Mouse (Mus musculus): ENCODE results near the gene Slc38a2.

Gene Slc38a2

DNA sequence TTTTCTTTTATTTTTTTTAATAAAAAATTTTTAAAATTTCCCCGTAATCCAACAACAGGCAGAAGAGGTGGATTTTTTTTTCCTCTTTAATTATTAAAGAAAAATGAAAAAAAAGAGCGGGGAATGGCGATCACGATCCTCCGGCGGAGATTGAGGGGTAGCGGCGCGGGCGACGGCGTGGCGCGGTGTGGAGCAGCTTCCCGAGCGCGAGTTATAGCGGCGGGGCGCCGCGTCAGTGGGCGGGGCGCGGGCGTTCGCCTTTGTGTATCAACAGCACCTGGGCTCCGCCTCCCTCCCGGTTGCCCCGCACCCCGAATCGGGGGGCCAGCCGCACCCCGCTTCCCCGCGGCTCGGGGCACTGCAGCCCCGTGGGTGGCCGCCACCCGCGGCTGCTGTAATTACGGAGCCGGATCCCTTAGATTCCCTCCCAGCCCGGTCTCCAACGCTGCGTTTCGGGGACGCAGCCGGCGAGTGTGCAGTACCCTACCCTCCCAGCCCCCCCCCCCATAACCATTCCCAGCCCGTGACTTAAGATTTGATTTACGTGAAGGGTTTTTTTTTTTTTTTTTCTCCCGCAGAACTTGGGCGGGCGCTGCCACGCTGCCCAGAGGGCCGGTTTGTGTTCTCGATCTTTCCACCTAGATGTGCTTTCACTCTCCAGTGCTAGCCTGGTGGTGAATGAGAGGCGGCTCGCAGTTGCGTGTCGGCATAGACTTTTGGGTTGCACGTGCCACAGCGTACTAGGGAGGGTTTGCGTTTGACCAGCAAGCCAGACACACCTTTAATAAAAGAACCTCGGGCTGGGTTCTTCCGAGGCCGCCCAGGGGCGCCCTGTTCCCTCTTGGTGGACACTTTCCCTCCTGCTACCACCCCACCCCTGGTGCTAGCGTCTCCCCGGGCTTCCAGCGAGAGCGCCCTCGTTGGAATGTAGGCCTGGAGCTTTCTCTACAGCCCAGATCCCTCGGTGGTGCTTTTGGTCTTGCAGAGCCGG is at the start of gene Slc38a2:
Gene Slc38a2, minus strand, starts transcription at position 210 of the 991 bp plus-strand sequence.
- DNase-seq, result peak; percentile 94

GRCm38 (mm10) chr15:96749101-96749500 is 49.6 kb upstream of the Slc38a2 start:
- DNase-seq, result no peak

GRCm38 (mm10) chr15:96747551-96747950 is 48.0 kb upstream of the Slc38a2 start:
- DNase-seq, result no peak

DNA sequence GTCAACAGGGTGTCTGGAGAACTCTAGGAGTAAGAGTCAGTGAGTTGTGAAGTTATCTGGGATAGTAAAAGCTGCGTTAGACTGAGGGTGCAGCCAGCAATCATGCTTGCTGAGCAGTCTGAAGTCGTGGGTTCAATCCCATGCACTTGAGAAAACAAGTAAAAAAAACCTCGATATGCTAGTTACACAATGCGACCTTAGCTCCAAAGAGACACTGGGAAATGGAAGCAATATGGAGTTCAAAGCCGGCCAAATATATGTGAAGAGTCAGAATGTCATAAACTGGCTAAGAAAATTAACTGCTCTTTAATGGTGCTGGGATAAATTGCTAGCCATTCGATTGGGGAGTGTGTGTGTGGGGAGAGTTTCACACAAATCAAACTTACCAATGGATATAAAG is 47.5 kb upstream of the Slc38a2 start:
- no peak for DNase-seq

GRCm38 (mm10) chr15:96745299-96745698 is 45.8 kb upstream of the Slc38a2 start:
- DNase-seq, result no peak

GRCm38 (mm10) chr15:96744882-96745296 is 45.4 kb upstream of the Slc38a2 start:
- no peak for DNase-seq

GRCm38 (mm10) chr15:96744153-96744881 is 44.8 kb upstream of the Slc38a2 start:
- no peak for DNase-seq

DNA sequence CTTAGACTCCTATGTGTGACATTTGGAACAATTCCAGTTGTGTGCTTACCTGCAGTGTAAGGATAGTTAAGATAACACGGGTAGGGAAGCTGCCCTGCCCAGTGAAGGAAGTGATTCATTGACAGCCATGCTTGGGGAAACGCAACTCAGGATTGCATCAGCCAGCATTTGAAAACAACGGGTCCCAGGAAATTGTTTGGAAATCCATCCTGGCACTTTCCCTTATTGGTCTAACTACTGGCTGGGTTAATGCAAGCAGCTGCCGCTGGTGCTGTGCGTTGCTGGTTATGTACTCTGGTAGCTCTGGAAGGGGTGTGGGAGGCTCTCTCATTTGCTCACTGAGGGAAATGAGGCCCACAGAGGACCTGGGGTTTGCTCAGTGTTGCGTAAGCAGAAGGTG is 43.7 kb upstream of the Slc38a2 start:
- no peak for DNase-seq

GRCm38 (mm10) chr15:96742591-96743241 is 43.2 kb upstream of the Slc38a2 start:
- DNase-seq, result no peak

DNA sequence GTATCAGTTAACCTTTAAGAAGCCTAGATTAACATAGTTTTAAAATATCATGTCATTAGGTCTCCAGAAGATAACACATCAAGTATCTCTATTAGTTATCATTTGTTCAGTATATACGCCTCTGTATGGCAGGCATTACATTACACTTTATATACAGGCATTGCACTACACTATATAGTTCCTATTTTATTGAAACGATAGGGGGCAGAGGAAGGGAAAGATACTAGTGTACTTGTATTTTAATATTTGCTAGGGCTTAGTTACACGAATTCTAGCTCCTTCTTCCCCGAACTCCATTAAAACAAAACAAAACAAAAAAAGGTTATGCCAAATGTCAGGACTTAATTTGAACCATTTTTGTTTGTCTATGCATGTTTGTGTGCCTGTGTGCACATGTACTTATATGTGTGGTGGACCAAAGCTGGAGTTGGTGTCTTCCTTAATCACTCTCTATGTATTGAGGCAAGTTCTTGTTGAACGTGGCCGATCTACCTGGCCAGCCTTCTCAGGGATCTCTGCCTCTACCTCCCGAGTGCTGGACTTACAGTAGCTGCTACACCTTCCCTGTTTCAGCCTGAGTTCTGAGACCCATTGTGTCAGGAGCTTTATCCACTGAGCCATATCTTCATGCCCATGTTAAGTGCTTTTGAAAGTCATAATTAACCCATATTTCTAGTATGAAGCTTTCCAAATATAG is 41.5 kb upstream of the Slc38a2 start:
- no peak for DNase-seq

- no peak for DNase-seq
Observed at GRCm38 (mm10) chr15:96740091-96740490, 40.6 kb upstream of the Slc38a2 start.

DNA sequence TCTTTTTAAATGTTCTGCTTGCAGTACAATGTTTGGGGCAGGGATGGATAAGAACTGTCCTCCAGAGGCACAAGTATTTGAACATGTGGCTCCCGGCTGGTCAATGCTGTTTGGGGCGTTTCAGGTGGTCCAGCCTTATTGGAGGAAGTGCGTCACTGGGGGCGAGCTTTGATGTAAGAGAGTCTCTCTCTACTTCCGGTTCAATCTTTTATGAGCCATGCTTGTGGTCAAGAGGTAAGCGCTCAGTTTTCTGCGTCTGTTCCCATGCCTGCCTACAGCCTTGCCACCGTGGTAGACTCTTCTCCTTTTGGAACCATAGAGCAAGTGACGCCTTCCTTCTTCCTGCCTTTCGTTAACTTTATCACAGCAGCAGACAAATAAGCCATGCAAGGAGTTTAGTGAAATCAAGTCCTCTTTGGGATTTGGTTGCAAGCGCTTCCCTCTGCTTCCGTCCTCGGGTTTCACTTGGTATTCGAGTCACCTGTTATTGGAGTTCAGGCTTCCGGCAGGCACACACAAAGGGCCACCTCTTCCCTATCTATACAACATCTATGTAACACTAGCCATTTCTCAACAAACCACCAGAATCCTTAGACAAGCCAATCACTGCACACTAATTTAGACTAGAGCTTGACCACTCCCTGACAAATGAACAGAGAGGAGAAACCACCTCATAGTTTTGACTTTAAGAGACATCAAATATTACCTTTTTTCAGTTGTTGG is 37.3 kb upstream of the Slc38a2 start:
- DNase-seq, result no peak

DNA sequence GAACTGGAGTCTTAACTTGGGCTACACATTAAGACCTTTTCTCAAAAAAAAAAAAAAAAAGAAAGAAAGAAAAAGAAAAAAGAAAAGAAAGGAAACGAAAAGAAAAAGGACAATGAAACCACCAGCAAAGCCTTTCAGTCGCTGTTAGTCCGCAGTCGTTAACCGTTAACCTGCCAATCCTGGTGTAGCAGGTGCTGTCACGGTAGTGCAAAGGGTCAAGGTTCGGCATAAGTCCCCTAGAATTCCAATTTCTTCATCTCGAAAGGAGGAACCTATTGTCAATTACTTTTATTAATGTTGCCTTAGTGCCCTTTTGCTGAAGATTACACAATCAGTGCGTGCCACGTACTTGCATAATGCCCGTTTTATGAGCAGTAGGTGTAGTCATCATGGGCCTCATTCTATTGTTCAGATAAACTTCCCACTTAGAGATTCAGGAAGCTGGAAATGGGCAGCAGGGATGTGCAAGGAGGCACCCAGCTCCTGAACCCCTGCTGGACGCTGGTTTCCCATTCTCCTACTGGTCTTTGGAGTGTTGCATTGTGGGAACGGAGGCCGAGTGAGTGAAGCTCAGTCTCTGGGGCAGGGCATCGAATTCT is 36.1 kb upstream of the Slc38a2 start:
- DNase-seq, result no peak

- no peak for DNase-seq
Observed at GRCm38 (mm10) chr15:96734423-96734822, 34.9 kb upstream of the Slc38a2 start.

DNA sequence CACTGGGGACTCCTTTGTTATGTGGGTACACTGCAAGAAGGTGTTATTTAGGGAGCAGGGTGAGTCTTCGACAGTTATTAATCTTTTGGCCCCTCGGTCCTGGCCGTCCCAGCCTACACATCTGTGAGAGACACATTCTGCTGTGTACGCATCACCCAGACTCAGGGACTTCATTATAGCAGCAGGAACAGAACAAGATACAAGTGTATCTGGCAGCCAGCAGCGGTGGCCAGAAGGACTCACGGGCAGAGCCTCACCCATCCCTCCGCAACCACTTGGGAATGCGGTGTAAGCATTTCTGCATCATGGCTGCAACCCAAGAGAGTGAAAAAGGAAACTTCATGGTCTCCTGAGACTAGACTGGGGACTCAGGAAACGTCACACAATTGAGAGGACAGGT is 30.9 kb upstream of the Slc38a2 start:
- no peak for DNase-seq

- DNase-seq, result no peak
Observed at GRCm38 (mm10) chr15:96729785-96730184, 30.3 kb upstream of the Slc38a2 start.

DNA sequence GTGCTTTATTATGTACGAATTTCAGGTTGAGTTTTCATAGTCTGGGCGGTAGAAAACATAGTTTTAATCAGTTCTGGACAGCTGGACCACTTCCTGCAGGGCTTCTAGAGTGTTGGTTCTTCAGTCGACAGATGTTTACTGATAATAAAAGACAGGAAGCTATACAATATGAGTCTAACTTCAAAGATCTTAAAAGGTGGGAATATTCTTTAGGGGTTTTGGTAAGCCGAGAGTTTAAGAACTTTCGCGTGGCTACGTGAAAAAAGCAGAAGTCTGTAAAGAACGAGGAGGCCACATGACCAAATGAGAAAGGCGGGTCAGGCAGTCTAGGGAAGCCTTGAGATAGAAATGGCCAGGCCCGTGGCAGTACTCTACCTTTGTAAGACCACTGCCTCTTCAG is 29.5 kb upstream of the Slc38a2 start:
- DNase-seq, result no peak

DNA sequence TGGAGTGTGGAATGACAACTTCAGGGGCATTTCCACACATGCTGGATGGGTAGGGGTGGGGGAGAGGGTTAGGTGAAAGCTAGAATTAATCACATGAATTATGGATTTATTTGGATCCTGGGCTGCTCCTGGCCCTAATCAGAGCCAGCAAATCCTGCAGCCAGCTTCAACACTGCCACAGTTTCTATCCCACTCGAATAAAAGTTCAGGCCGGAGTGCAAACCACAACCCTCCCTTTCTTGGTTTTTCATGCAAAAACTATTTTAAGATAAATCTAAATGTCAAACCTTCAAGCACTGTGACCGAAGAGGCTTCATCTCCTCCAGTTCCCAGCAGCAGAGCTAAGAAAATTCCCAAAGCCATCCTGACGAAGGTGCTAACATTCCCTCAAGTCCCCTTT is 28.8 kb upstream of the Slc38a2 start:
- no peak for DNase-seq

DNA sequence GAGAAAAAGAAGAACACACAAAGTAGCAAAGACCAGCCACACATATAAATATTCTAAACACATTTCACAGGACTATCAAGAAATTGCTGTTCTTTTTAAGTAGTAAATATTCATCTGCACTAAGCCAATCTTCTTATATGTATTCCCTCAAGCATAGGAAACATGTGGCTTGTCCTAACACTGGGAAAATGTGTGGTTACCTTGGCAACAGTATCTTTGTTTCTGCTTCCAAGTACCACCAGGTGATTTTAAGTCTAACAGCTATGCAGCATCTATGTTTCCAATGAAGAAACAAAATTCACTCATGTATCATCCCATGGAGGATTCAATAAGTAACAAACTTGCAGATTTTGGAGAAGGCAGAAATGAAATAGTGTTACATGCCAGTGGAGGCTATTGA is 25.0 kb upstream of the Slc38a2 start:
- no peak for DNase-seq

DNA sequence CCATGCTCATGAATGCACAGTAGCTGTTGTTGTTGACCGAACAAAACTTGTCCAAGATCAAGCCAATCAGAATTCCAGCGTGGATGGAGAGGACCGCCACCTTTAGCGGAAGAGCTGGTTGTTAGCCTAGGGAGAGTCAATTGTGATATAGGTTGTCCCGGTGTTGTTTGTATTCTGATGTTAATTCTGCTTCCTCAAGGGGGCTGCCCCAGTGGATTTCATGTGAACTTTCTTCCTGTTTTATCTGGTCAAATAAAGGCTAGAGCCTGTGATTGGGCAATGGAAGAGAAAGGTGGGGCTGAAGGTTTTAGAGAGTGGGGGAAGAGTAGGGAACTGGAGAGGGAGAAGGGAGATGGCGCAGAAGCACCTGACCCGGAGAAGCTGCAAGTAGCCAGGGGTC is 22.7 kb upstream of the Slc38a2 start:
- DNase-seq, result no peak

DNA sequence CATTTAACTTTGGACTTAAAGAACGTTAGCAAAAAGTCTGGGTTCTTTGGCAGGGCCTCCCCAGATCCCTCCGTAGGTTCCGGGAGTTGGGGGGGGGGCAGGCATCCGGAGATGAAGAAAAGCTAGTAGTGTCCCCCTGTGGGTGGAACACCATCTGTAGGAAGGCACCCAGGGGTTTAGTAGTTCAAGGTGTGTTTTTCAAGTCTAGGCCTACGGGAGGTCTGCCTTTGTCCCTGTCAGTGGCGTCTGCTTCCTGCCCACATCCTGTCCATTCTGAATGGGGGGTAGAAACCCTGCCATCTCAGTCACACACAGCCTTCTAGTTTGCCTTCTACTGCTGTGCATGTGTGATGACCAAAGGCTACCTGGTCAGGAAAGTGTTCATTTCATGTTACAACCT is 20.6 kb upstream of the Slc38a2 start:
- DNase-seq, result no peak

GRCm38 (mm10) chr15:96718466-96718865 is 18.9 kb upstream of the Slc38a2 start:
- no peak for DNase-seq
